Mouse (Mus musculus): ENCODE measurements around the gene Hpgds.

Hpgds gene

GRCm38 (mm10) chr6:65144621-65145205 lies at the start of gene Hpgds:
Hpgds (minus strand) TSS chr6:65144908.
- peak; percentile 41 for DNase-seq (ENCODE audit: low spot score)

- no peak for DNase-seq (ENCODE audit: low spot score)
Measured at GRCm38 (mm10) chr6:65164977-65165376, 20.3 kb upstream of the Hpgds start.

GRCm38 (mm10) chr6:65164137-65164536 lies 19.4 kb upstream of the Hpgds start:
- no peak for DNase-seq (ENCODE audit: low spot score)

GRCm38 (mm10) chr6:65159381-65159942 lies 14.8 kb upstream of the Hpgds start:
- DNase-seq (ENCODE audit: low spot score), result no peak

GRCm38 (mm10) chr6:65157042-65157441 lies 12.3 kb upstream of the Hpgds start:
- DNase-seq (ENCODE audit: low spot score), result no peak

- DNase-seq (ENCODE audit: low spot score), result no peak
Measured at GRCm38 (mm10) chr6:65153570-65153969, 8.9 kb upstream of the Hpgds start.

GRCm38 (mm10) chr6:65150703-65151102 lies 6.0 kb upstream of the Hpgds start:
- no peak for DNase-seq (ENCODE audit: low spot score)

GRCm38 (mm10) chr6:65146363-65146762 lies 1.7 kb upstream of the Hpgds start:
- DNase-seq (ENCODE audit: low spot score), result no peak

GRCm38 (mm10) chr6:65142316-65142715 lies 2.4 kb downstream of the Hpgds start:
- DNase-seq (ENCODE audit: low spot score), result no peak

- DNase-seq (ENCODE audit: low spot score), result no peak
Measured at GRCm38 (mm10) chr6:65140750-65141243, 3.9 kb downstream of the Hpgds start.

GRCm38 (mm10) chr6:65140082-65140749 lies 4.5 kb downstream of the Hpgds start:
- no peak for DNase-seq (ENCODE audit: low spot score)

GRCm38 (mm10) chr6:65138243-65138642 lies 6.5 kb downstream of the Hpgds start:
- no peak for DNase-seq (ENCODE audit: low spot score)

- no peak for DNase-seq (ENCODE audit: low spot score)
Measured at GRCm38 (mm10) chr6:65137802-65138201, 6.9 kb downstream of the Hpgds start.

- no peak for DNase-seq (ENCODE audit: low spot score)
Measured at GRCm38 (mm10) chr6:65132376-65132775, 12.3 kb downstream of the Hpgds start.

- peak; percentile 25 for DNase-seq (ENCODE audit: low spot score)
Measured at GRCm38 (mm10) chr6:65126074-65126726, 18.5 kb downstream of the Hpgds start.

- DNase-seq (ENCODE audit: low spot score), result no peak
Measured at GRCm38 (mm10) chr6:65117540-65117939, 27.2 kb downstream of the Hpgds start.

GRCm38 (mm10) chr6:65114902-65115301 lies 29.8 kb downstream of the Hpgds start:
- peak; percentile 9 for DNase-seq (ENCODE audit: low spot score)

GRCm38 (mm10) chr6:65079139-65079538 lies 65.6 kb downstream of the Hpgds start:
- no peak for DNase-seq (ENCODE audit: low spot score)

- DNase-seq (ENCODE audit: low spot score), result no peak
Measured at GRCm38 (mm10) chr6:65075201-65075600, 69.5 kb downstream of the Hpgds start.

All from lung, postnatal 25 days (tissue).